Mouse (Mus musculus) intestine, postnatal 0 days (tissue): ENCODE measurements around the gene Mib2. TPM values are rescaled to one million over a fixed set of nuclear protein-coding genes. Genes with fewer than 3 reads are reported as not detected.
A peak's percentile ranks its signal among the peaks of the same experiment; 100 is the strongest.

Experiments
- ATAC-seq: fragments of 200-750 bp; cut with Nextera tagmentation; 2 replicates; pipeline ENCODE4 v1.8.0; 2017; ENCODE audit warnings: mild to moderate bottlenecking, moderate TSS enrichment, moderate library complexity
- H3K27ac ChIP-seq: fragments of 300-500 bp; sonication (generic); 2 replicates; pipeline ENCODE4 v1.5.1; 2014; ENCODE audit warnings: mild to moderate bottlenecking, low read depth, low read length, moderate library complexity
- H3K27me3 ChIP-seq: fragments of 300-500 bp; sonication (generic); replicated peaks from 2 replicates; pipeline ENCODE4 v1.6.1; 2014; ENCODE audit warnings: low read length, mixed read lengths; ENCODE audit not compliant: control insufficient read depth, insufficient read depth
- H3K36me3 ChIP-seq: fragments of 300-500 bp; sonication (generic); 2 replicates; pipeline ENCODE4 v1.6.1; 2014; ENCODE audit warnings: mild to moderate bottlenecking, moderate library complexity; ENCODE audit not compliant: control insufficient read depth, insufficient read depth
- H3K4me1 ChIP-seq: fragments of 300-500 bp; sonication (generic); replicated peaks from 2 replicates; pipeline ENCODE4 v1.6.1; 2014; ENCODE audit warnings: antibody characterized with exemption, low read length, mixed read lengths; ENCODE audit not compliant: control insufficient read depth, insufficient read depth
- H3K4me2 ChIP-seq: fragments of 300-500 bp; sonication (generic); replicated peaks from 2 replicates; pipeline ENCODE4 v1.6.1; 2014; ENCODE audit warnings: low read depth, mild to moderate bottlenecking, moderate library complexity
- H3K4me3 ChIP-seq: fragments of 300-500 bp; sonication (generic); 2 replicates; pipeline ENCODE4 v1.5.1; 2014; ENCODE audit warnings: low read depth, low read length
- H3K9ac ChIP-seq: fragments of 300-500 bp; sonication (generic); 2 replicates; pipeline ENCODE4 v1.6.1; 2014; ENCODE audit warnings: mild to moderate bottlenecking, low read depth, low read length
- H3K9me3 ChIP-seq: fragments of 300-500 bp; sonication (generic); 2 replicates; pipeline ENCODE4 v1.6.1; 2016; ENCODE audit warnings: mixed run types; ENCODE audit not compliant: control insufficient read depth
- CTCF ChIP-seq: sonication (generic); IDR thresholded peaks from 2 replicates; pipeline ENCODE4 v1.5.1; 2016; ENCODE audit warnings: low read depth, mild to moderate bottlenecking, control low read depth, antibody characterized with exemption, moderate library complexity
- WGBS: fragments of 180-500 bp; shearing (Covaris S2); extraction: QIAGEN DNeasy Blood & Tissue Kit; methylation state at CpG from one replicate; pipeline ENCODE4 v1.1.7; 2014; 5-methylcytosine and 5-hydroxymethylcytosine counted together
- polyA plus RNA-seq: library from polyadenylated mRNA; unstranded; fragments of >200 nt; fragmentation: Nextera tagmentation; extraction: Ambion mirVana; gene quantifications from 2 replicates; pipeline ENCODE4 v1.2.1, GENCODE M21; 2015

Mib2 gene
- polyA plus RNA-seq, 1 experiment from 2014 or later = 8.2 TPM

GRCm38 (mm10) chr4:155704721-155705591 is 36.0 kb upstream of the Mib2 start, which contains the start of gene Ssu72:
Gene Ssu72 (plus strand): TSS chr4:155704800.
- ATAC-seq = peak; percentile 93
- Histone ChIP-seq H3K36me3 (0 out of 2 replicates have a peak, but pooled peaks cover 4% of the 10 kb centered on the region), H3K27ac (peak within 1 kb of the TSS; percentile 99), H3K9ac (peak within 1 kb of the TSS; percentile 95), H3K4me1 (no peaks in the 10 kb centered on the region), H3K27me3 (no peaks in the 10 kb centered on the region), H3K4me2 (peak within 1 kb of the TSS; percentile 74), H3K9me3 (no peaks in the 10 kb centered on the region), H3K4me3 (peak within 1 kb of the TSS; percentile 95)
- no peak for TF ChIP-seq CTCF
- WGBS = under 1% methylated on average over 83 of the region's 83 CpGs

GRCm38 (mm10) chr4:155703425-155703929 is 34.5 kb upstream of the Mib2 start:
- H3K9me3 ChIP-seq = no peaks in the 10 kb centered on the region
- H3K27ac ChIP-seq = no peak overlapping the region
- H3K27me3 ChIP-seq = no peaks in the 10 kb centered on the region
- no peak overlapping the region for H3K9ac ChIP-seq
- WGBS = 90% methylated on average over 4 of the region's 4 CpGs
- no peak for ATAC-seq
- 0 out of 2 replicates have a peak, but pooled peaks cover 4% of the 10 kb centered on the region for H3K36me3 ChIP-seq
- H3K4me2 ChIP-seq = no peak overlapping the region
- no peak for TF ChIP-seq CTCF
- H3K4me1 ChIP-seq = no peaks in the 10 kb centered on the region
- H3K4me3 ChIP-seq = no peak overlapping the region

GRCm38 (mm10) chr4:155700425-155700824 is 31.4 kb upstream of the Mib2 start:
- Histone ChIP-seq H3K9me3 (no peaks in the 10 kb centered on the region), H3K27me3 (no peaks in the 10 kb centered on the region), H3K4me1 (no peaks in the 10 kb centered on the region), H3K4me3 (no peak overlapping the region), H3K36me3 (no peaks in the 10 kb centered on the region), H3K9ac (no peak overlapping the region), H3K4me2 (no peak overlapping the region), H3K27ac (no peak overlapping the region)
- peak; percentile 83 for TF ChIP-seq CTCF
- ATAC-seq = no peak

- no peak for TF ChIP-seq CTCF
- Histone ChIP-seq H3K9me3 (no peaks in the 10 kb centered on the region), H3K36me3 (no peaks in the 10 kb centered on the region), H3K4me3 (no peak overlapping the region), H3K4me1 (no peaks in the 10 kb centered on the region), H3K9ac (no peak overlapping the region), H3K4me2 (no peak overlapping the region), H3K27me3 (no peaks in the 10 kb centered on the region), H3K27ac (no peak overlapping the region)
- ATAC-seq = no peak
- WGBS = 67% methylated on average over 16 of the region's 16 CpGs
Measured at GRCm38 (mm10) chr4:155696261-155697255, 27.6 kb upstream of the Mib2 start.

- no peak for TF ChIP-seq CTCF
- no peak overlapping the region for H3K27ac ChIP-seq
- 84% methylated on average over 4 of the region's 4 CpGs for WGBS
- no peaks in the 10 kb centered on the region for H3K36me3 ChIP-seq
- H3K27me3 ChIP-seq = no peaks in the 10 kb centered on the region
- no peak overlapping the region for H3K9ac ChIP-seq
- peak overlapping the region; percentile 91 for H3K4me2 ChIP-seq
- no peak for ATAC-seq
- H3K4me3 ChIP-seq = 0 out of 2 replicates have a peak overlapping the region, but pooled peaks have one; percentile 67
- H3K9me3 ChIP-seq = no peaks in the 10 kb centered on the region
- no peaks in the 10 kb centered on the region for H3K4me1 ChIP-seq
Measured at GRCm38 (mm10) chr4:155695531-155696062, 26.6 kb upstream of the Mib2 start.
